Mouse (Mus musculus) liver, embryonic 18 days (tissue): ENCODE measurements around the gene Lipo4. TPM values are rescaled to one million over a fixed set of nuclear protein-coding genes. Genes with fewer than 3 reads are reported as not detected.

Experiments used
- polyA plus RNA-seq: library from polyadenylated mRNA; depleted of rRNA; stranded (reverse); fragments of >200 nt; gene quantifications from 2 replicates; pipeline ENCODE4 v1.2.3, GENCODE M21; 2012; rRNA removed

Gene Lipo4
- polyA plus RNA-seq, result not detected in 2 replicates

DNA sequence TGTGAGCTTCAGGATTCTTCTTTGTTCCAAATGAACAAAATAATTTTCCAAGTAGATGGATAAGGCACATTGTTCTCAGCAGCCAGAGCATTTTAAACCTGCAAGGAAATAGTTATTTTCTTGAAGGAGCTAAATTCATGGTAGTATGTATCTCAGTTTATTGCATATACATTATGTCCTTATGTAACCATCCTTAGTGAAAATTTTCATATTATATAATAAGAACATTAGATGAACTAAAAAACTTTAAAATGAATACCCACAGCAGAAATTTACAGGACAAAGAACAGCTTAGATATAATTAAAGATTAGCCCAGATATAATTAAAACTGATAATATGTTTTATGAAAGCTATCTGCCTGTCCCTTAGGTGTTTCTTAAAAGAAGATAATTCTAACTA, at the start of gene Lipo4:
Lipo4 (minus strand) TSS at position 101 of the 400 bp plus-strand sequence.

Other genes starting within 250 kb of the Lipo4 start
- gene Rnls, start 125.5 kb downstream of the Lipo4 start, polyA plus RNA-seq, result 0.30 and 0.36 TPM in 2 replicates
- not detected in 2 replicates for gene Gm8978, start 107.5 kb upstream of the Lipo4 start, polyA plus RNA-seq
- gene Lipo2, start 233.6 kb upstream of the Lipo4 start, polyA plus RNA-seq, result 0.01 and 0.05 TPM in 2 replicates
- 1.8 and 2.0 TPM in 2 replicates for gene Lipo3, start 244.2 kb upstream of the Lipo4 start, polyA plus RNA-seq